Mouse (Mus musculus) midbrain, embryonic 13.5 days (tissue): Measurements from ENCODE around the gene Ranbp10. TPM values are rescaled to one million over a fixed set of nuclear protein-coding genes. Genes with fewer than 3 reads are reported as not detected.

Experiments
- ATAC-seq: fragments of 200-750 bp; cut with Nextera tagmentation; 2 replicates; pipeline ENCODE4 v1.8.0; 2017; ENCODE audit warnings: mild to moderate bottlenecking, moderate TSS enrichment, moderate library complexity
- H3K27ac ChIP-seq: fragments of 300-500 bp; sonication (generic); 2 replicates; pipeline ENCODE4 v1.5.1; 2015; ENCODE audit warnings: inconsistent platforms, mild to moderate bottlenecking, moderate library complexity
- H3K27me3 ChIP-seq: fragments of 300-500 bp; sonication (generic); 2 replicates; pipeline ENCODE4 v1.6.1; 2015; ENCODE audit warnings: mild to moderate bottlenecking, inconsistent platforms
- H3K36me3 ChIP-seq: fragments of 300-500 bp; sonication (generic); 2 replicates; pipeline ENCODE4 v1.6.1; 2015; ENCODE audit warnings: mild to moderate bottlenecking, inconsistent platforms
- H3K4me1 ChIP-seq: fragments of 300-500 bp; sonication (generic); replicated peaks from 2 replicates; pipeline ENCODE4 v1.6.1; 2015; ENCODE audit warnings: inconsistent platforms
- H3K4me2 ChIP-seq: fragments of 300-500 bp; sonication (generic); replicated peaks from 2 replicates; pipeline ENCODE4 v1.6.1; 2015; ENCODE audit warnings: moderate library complexity, mild to moderate bottlenecking, inconsistent platforms
- H3K4me3 ChIP-seq: fragments of 300-500 bp; sonication (generic); replicated peaks from 2 replicates; pipeline ENCODE4 v1.5.1; 2015; ENCODE audit warnings: mild to moderate bottlenecking, inconsistent platforms
- H3K9ac ChIP-seq: fragments of 300-500 bp; sonication (generic); replicated peaks from 2 replicates; pipeline ENCODE4 v1.6.1; 2015; ENCODE audit warnings: mild to moderate bottlenecking, inconsistent platforms
- H3K9me3 ChIP-seq: fragments of 300-500 bp; sonication (generic); 2 replicates; pipeline ENCODE4 v1.6.1; 2016; ENCODE audit warnings: mild to moderate bottlenecking, inconsistent platforms
- WGBS: fragments of 180-500 bp; shearing (Covaris S2); methylation state at CpG from one replicate; pipeline ENCODE4 v1.1.7; 2015; 5-methylcytosine and 5-hydroxymethylcytosine counted together
- polyA plus RNA-seq: library from polyadenylated mRNA; unstranded; fragments of >200 nt; fragmentation: Nextera tagmentation; extraction: Ambion mirVana; gene quantifications from 2 replicates; pipeline ENCODE4 v1.2.1, GENCODE M21; 2015

Gene Ranbp10
- polyA plus RNA-seq, 1 experiment from 2014 or later = 15.9 TPM

DNA sequence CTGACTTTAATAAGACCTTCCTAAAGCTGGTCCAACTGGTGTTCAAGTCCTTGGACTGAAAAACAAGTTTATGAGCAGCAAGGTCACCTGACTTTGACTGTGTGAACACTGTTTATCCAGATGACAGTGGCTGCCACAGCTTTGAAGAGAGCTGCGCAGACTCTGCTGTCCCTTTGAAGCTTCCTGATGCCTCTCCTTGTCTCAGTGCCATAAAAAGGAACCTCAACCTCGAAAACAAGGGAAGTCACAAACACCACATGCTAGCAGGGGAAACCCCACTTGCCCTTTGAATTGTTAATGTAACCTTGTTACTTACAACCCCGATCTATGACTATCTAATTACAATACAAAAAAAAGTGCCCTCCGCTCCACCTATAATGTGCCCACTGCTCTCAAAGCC, 1.6 kb downstream of the Ranbp10 start:
- no peak for ATAC-seq
- Histone ChIP-seq H3K9me3 (no peaks in the 10 kb centered on the region), H3K9ac (peak overlapping the region; percentile 96), H3K27ac (no peak overlapping the region), H3K36me3 (peaks cover 39% of the 10 kb centered on the region), H3K4me3 (peak overlapping the region; percentile 95), H3K4me2 (peak overlapping the region; percentile 99), H3K4me1 (peaks cover 32% of the 10 kb centered on the region), H3K27me3 (no peaks in the 10 kb centered on the region)
- WGBS = 89% methylated on average over 4 of the region's 4 CpGs

DNA sequence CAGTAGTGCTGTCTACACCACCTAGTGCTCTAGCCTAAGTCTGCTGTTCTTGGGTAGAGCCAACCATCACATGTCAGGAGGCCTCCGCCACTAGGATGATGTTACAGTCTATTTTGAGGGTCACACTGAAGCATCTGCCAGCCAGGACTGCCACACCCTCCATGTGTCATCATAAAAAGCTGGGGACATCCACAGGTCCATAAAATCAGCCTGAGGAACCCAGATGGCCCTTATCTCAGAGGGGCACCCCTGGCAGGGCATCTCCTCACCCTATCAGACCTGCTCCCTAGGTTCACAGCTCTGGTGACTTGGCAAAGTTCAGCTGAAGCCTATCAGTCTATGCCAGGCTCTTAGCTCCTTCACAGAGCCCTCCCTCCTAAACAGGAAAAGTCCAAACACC, 6.2 kb downstream of the Ranbp10 start:
- peaks cover 64% of the 10 kb centered on the region for H3K36me3 ChIP-seq
- ATAC-seq = 0 out of 2 replicates have a peak, but pooled peaks have one; percentile 27
- WGBS = 91% methylated on average over 1 of the region's 1 CpGs

DNA sequence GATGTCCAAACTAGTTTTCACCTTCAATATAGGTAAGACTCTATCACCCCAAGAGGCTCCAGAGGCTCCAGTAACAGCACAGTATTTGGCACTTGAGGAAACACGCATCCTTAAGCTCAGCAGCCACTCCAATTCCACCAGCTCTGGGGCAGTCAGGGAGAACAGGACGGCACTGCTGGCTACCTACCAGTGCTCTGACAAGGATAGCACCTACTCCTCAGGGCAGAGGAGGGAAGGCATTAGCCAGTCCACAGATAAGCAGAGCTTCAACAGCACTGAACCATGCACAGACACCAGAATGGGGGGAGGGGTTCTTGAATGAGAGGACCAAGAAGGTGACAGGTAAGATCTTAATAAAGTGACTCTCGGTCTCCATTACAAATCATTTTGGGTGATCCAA, 7.5 kb downstream of the Ranbp10 start:
- H3K27me3 ChIP-seq = no peaks in the 10 kb centered on the region
- H3K4me1 ChIP-seq = peaks cover 11% of the 10 kb centered on the region
- no peak overlapping the region for H3K4me2 ChIP-seq
- H3K27ac ChIP-seq = no peak overlapping the region
- no peak for ATAC-seq
- 88% methylated on average over 3 of the region's 3 CpGs for WGBS
- H3K9ac ChIP-seq = no peak overlapping the region
- no peaks in the 10 kb centered on the region for H3K9me3 ChIP-seq
- H3K36me3 ChIP-seq = peaks cover 64% of the 10 kb centered on the region
- no peak overlapping the region for H3K4me3 ChIP-seq

More for the DNA sequence above, 6.2 kb downstream of the Ranbp10 start:
- no peak overlapping the region for H3K27ac ChIP-seq
- H3K27me3 ChIP-seq = no peaks in the 10 kb centered on the region
- H3K4me1 ChIP-seq = peaks cover 23% of the 10 kb centered on the region
- H3K4me2 ChIP-seq = no peak overlapping the region
- no peak overlapping the region for H3K9ac ChIP-seq
- no peak overlapping the region for H3K4me3 ChIP-seq
- H3K9me3 ChIP-seq = no peaks in the 10 kb centered on the region

DNA sequence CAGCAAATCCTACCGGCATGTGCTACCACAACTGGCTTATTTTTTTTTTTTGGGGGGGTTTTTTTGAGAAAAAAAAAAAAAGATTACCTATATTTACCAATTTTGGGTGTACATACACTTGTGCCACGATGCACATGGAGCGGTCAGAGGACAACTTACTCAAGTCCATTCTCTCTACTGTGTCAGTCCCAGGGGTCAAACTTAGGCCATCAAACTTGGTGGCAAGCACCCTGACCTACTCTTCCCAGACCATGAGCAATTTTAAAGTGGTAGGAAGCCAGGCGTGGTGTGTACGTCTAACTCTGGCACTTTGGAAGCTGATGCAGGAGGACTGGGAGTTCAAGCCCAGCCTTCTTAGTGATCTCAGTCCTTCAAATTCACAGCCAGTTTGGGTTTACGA, 13.9 kb downstream of the Ranbp10 start:
- Histone ChIP-seq H3K9ac (no peak overlapping the region), H3K36me3 (peaks cover 31% of the 10 kb centered on the region), H3K27ac (no peak overlapping the region), H3K27me3 (no peaks in the 10 kb centered on the region), H3K9me3 (no peaks in the 10 kb centered on the region), H3K4me1 (peaks cover 11% of the 10 kb centered on the region; the same call in 1 of the 2 replicates), H3K4me3 (no peak overlapping the region), H3K4me2 (no peak overlapping the region)
- over 99% methylated on average over 6 of the region's 6 CpGs for WGBS
- no peak for ATAC-seq

DNA sequence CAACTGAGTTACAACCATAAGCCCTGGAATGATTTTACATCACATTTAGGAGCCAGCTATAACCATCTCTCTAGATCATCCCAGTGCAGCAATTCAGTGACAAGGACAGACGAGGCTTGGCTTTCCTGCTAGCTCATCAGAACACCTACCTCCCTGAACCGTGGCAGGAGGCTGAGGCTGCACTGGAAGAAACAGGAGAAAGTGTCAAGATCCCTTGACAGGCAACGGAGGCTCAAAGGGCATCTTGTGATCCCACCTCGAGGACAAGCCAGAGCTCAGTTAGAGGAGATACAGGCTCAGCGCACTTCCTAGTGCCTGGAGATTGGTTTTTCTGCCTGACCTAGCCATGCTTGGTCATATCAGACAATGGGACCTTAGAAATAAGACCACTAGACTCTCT, 14.6 kb downstream of the Ranbp10 start:
- H3K27ac ChIP-seq = no peak overlapping the region
- peaks cover 11% of the 10 kb centered on the region; the same call in 1 of the 2 replicates for H3K4me1 ChIP-seq
- peaks cover 26% of the 10 kb centered on the region for H3K36me3 ChIP-seq
- no peaks in the 10 kb centered on the region for H3K9me3 ChIP-seq
- ATAC-seq = no peak
- WGBS = 93% methylated on average over 5 of the region's 5 CpGs
- H3K9ac ChIP-seq = no peak overlapping the region
- H3K4me3 ChIP-seq = no peak overlapping the region
- no peaks in the 10 kb centered on the region for H3K27me3 ChIP-seq
- no peak overlapping the region for H3K4me2 ChIP-seq

DNA sequence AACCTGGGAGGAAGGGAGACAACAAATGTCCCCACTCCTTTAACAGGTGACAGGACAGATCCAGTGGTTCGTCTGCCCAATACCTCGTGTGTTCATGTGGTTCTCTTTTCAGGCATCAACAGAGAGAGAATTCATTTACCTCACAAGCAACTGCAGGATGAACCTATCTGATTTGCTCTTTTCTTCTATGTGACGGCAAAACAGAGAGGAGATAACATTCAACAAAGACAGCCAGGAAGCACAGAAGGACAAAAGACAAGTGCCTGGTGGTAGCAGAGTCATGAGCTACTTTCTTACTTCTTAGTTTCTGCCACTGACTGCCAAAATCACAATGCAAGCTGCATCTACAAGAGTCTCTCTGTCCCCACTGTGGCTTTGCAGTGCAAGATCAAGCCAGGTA, 15.6 kb downstream of the Ranbp10 start:
- H3K4me1 ChIP-seq = peaks cover 11% of the 10 kb centered on the region; the same call in 1 of the 2 replicates
- no peak overlapping the region for H3K4me3 ChIP-seq
- no peak overlapping the region for H3K27ac ChIP-seq
- WGBS = 81% methylated on average over 3 of the region's 3 CpGs
- ATAC-seq = no peak
- H3K36me3 ChIP-seq = peaks cover 27% of the 10 kb centered on the region
- H3K4me2 ChIP-seq = no peak overlapping the region
- no peaks in the 10 kb centered on the region for H3K9me3 ChIP-seq
- H3K9ac ChIP-seq = no peak overlapping the region
- H3K27me3 ChIP-seq = no peaks in the 10 kb centered on the region

DNA sequence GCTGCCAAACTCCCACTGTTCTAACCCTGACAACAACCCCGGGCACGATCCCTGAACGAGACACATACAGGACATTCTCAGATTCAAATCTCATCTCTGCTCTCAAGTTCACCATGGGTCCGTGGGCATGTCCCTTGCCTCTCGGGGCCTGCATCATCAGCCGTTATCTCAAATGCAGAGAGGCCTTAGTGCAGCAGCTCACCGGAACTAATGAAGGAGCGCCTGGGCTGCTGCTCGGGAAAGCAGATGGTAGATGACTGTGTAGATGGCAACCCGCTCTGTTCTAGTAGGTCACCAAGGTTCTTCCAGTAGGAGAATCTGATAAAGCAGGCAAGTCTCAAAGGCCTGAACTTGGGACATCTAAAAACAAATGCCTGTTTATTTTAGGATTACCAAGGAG, 16.1 kb downstream of the Ranbp10 start:
- 85% methylated on average over 10 of the region's 10 CpGs for WGBS
- Histone ChIP-seq H3K27ac (no peak overlapping the region; the same call in 1 of the 2 replicates), H3K9me3 (no peaks in the 10 kb centered on the region), H3K4me2 (no peak overlapping the region), H3K9ac (no peak overlapping the region), H3K4me1 (peaks cover 11% of the 10 kb centered on the region; the same call in 1 of the 2 replicates), H3K27me3 (no peaks in the 10 kb centered on the region), H3K36me3 (peaks cover 27% of the 10 kb centered on the region), H3K4me3 (no peak overlapping the region)
- no peak for ATAC-seq

DNA sequence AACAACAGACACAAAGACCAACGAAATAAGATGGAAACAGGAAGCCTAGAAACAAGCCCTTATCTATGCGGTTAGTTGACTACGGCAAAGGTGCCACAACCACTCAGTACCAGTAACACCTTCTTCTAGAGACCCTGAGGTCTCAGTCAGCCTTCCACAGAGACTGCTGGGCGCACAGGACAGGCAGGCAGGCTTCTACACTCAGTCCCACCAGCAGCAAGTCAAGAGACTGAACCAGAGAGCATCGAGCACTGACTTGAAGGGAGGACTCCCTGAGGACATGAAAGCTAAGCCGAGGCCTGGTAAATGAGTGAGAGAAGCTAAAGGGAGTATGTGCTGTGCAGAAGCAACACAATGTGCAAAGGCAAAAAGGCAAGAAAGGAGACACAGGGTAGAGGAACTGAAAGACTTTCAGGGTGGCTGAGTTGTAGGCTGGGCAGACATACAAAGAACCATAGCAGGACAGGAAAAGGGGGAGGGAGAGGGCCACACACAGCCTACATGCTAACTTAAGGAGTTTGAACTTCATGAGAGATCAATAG, 16.8 kb downstream of the Ranbp10 start:
- Histone ChIP-seq H3K27me3 (no peaks in the 10 kb centered on the region), H3K4me1 (peaks cover 11% of the 10 kb centered on the region; the same call in 1 of the 2 replicates), H3K9ac (no peak overlapping the region), H3K9me3 (no peaks in the 10 kb centered on the region), H3K4me3 (no peak overlapping the region), H3K4me2 (no peak overlapping the region), H3K27ac (no peak overlapping the region; the same call in 1 of the 2 replicates), H3K36me3 (peaks cover 25% of the 10 kb centered on the region)
- no peak for ATAC-seq
- WGBS = 91% methylated on average over 6 of the region's 6 CpGs

DNA sequence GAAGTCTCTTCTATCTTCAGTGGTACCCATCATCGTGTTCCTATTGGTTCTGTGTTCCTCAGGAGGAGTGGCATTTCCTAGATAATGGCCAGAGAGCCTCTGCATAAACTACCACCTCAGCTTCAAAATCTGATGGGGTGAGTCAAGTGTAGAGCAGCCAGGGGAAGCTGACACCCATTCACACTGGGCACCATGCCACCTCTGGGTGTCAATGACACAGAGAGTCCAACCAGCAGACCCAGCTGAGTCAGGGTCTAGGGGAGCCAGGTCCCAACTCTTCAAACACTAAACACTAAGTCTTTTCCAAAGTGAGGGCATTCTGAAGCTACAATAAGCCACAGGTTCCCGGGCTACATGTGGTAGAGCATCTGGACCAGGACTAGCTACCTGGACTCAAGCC, 18.7 kb downstream of the Ranbp10 start:
- Histone ChIP-seq H3K27ac (no peak overlapping the region), H3K27me3 (no peaks in the 10 kb centered on the region), H3K4me1 (peaks cover 11% of the 10 kb centered on the region; the same call in 1 of the 2 replicates), H3K36me3 (peaks cover 38% of the 10 kb centered on the region), H3K4me3 (no peak overlapping the region), H3K9me3 (no peaks in the 10 kb centered on the region), H3K4me2 (no peak overlapping the region), H3K9ac (no peak overlapping the region)
- ATAC-seq = no peak
- WGBS = 96% methylated on average over 2 of the region's 2 CpGs

DNA sequence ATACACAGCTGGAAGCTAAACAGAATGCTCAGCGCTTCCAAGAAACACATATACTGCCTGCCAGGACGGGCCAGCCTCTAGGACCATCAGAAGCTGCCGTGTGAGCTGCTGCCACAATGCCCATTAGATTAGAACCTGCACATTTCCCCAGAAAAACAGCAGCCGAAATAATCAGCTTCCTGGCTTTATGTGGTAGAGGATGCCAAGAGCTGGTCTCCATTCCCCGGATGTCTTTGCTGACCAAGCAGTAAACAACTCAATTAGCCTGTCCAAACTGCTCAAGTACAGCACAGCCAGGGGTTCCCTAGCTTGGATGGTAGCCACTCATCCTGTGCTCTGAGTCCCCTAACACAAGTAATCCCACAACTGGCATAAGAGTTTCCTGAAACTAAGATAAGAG, 19.4 kb downstream of the Ranbp10 start:
- WGBS = 94% methylated on average over 5 of the region's 5 CpGs

DNA sequence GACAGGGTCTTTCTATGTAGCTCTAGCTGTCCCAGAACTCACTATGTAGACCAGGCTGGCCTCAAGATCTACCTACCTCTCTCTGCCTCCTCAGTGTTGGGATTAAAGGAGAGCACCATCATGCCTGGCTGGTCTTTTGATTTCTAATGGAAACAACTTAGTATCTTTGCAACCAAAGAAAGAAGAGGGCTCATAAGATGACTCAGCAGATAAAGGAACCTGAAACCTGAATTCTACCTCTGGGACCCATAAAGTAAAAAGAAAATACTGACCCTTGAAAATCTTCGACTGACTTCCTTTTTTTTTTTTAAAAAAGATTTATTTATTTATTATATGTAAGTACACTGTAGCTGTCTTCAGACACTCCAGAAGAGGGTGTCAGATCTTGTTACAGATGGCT, 21.2 kb downstream of the Ranbp10 start:
- WGBS = 86% methylated on average over 1 of the region's 1 CpGs
- H3K4me1 ChIP-seq = peaks cover 6% of the 10 kb centered on the region; the same call in 1 of the 2 replicates
- no peak for ATAC-seq

More for the DNA sequence above, 19.4 kb downstream of the Ranbp10 start:
- Histone ChIP-seq H3K27ac (no peak overlapping the region), H3K27me3 (no peaks in the 10 kb centered on the region), H3K36me3 (peaks cover 38% of the 10 kb centered on the region), H3K4me3 (no peak overlapping the region), H3K4me2 (no peak overlapping the region), H3K9ac (no peak overlapping the region), H3K4me1 (peaks cover 11% of the 10 kb centered on the region; the same call in 1 of the 2 replicates), H3K9me3 (no peaks in the 10 kb centered on the region)
- ATAC-seq = no peak

DNA sequence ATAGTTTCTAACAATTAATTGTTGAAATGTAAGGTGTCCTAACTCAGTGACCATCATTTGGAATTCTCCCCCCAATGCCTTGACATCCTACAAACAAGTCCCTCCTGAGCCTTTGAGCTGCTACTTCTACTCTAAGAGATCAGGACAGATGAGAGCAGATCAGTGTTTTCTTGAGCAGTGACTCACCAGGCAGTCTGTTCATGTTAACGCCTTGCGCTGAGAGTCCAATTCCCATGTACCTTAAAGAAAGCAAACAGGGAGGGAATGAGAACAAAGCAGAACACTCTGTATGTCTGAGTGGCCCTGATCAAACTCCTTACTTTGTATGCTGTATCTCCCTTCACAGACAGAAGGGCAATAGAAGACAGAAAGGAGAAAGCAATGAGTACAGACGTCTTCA, 21.8 kb downstream of the Ranbp10 start:
- WGBS = 77% methylated on average over 3 of the region's 3 CpGs
- H3K9ac ChIP-seq = no peak overlapping the region
- no peaks in the 10 kb centered on the region for H3K27me3 ChIP-seq
- no peaks in the 10 kb centered on the region for H3K9me3 ChIP-seq
- no peak overlapping the region for H3K4me3 ChIP-seq
- ATAC-seq = no peak
- no peak overlapping the region for H3K4me2 ChIP-seq
- H3K36me3 ChIP-seq = peaks cover 22% of the 10 kb centered on the region
- peaks cover 2% of the 10 kb centered on the region; the same call in 1 of the 2 replicates for H3K4me1 ChIP-seq
- H3K27ac ChIP-seq = no peak overlapping the region

More for the DNA sequence above, 21.2 kb downstream of the Ranbp10 start:
- Histone ChIP-seq H3K27ac (no peak overlapping the region), H3K4me2 (no peak overlapping the region), H3K9me3 (no peaks in the 10 kb centered on the region), H3K36me3 (peaks cover 23% of the 10 kb centered on the region), H3K27me3 (no peaks in the 10 kb centered on the region), H3K4me3 (no peak overlapping the region), H3K9ac (no peak overlapping the region)

DNA sequence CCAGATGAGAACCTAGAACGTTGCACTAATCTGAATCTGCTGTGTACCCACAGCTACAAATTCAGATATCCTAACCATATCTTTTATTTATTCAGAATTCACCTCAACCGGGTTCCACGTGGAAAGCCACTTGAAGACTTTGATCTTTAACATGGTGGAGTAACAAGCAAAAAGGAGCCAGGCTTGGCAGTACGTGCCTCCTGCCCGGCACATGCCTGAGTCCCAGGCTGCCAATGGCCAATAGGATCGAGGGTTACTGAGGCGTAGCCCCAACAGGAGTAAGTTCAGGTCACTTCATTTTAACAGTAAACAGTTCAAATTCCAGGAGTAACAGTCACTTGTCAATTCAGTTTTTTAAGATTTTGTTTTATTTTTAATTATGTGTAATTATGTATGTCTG, 22.4 kb downstream of the Ranbp10 start:
- no peak for ATAC-seq
- 94% methylated on average over 7 of the region's 7 CpGs for WGBS
- no peaks in the 10 kb centered on the region for H3K9me3 ChIP-seq
- H3K4me3 ChIP-seq = no peak overlapping the region
- H3K4me2 ChIP-seq = no peak overlapping the region
- H3K27me3 ChIP-seq = no peaks in the 10 kb centered on the region
- no peaks in the 10 kb centered on the region for H3K4me1 ChIP-seq
- no peak overlapping the region for H3K27ac ChIP-seq
- peaks cover 20% of the 10 kb centered on the region for H3K36me3 ChIP-seq
- no peak overlapping the region for H3K9ac ChIP-seq
